Mouse (Mus musculus): ENCODE measurements around the gene Tmem135. TPM values are rescaled to one million over a fixed set of nuclear protein-coding genes. Genes with fewer than 3 reads are reported as not detected.

Gene Tmem135
- total RNA-seq, 1 experiment from 2014 or later = 50.7 TPM

DNA sequence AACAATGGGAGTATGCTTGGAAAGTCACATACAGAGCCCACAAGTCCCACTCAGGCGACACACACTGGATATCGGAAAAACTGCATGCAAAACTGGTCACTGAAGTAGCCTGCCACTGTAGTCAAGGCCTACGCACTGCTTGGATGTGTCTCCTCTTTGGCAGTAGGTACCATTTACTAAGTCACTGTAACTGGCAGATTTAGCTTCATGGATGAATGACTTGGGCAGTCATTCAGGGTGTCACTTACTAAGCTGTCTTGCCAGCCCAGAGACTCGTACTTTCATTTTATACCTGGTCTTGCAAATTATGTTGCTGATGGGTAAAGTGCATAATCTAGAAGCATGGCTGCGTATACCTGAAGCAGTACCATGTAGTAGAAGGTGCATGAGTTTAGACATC is 17.3 kb upstream of the Tmem135 start:
- ATAC-seq (replicated peaks; ENCODE audit: insufficient number of reproducible peaks, low FRiP score, low TSS enrichment, poor library complexity, severe bottlenecking) = no peak

DNA sequence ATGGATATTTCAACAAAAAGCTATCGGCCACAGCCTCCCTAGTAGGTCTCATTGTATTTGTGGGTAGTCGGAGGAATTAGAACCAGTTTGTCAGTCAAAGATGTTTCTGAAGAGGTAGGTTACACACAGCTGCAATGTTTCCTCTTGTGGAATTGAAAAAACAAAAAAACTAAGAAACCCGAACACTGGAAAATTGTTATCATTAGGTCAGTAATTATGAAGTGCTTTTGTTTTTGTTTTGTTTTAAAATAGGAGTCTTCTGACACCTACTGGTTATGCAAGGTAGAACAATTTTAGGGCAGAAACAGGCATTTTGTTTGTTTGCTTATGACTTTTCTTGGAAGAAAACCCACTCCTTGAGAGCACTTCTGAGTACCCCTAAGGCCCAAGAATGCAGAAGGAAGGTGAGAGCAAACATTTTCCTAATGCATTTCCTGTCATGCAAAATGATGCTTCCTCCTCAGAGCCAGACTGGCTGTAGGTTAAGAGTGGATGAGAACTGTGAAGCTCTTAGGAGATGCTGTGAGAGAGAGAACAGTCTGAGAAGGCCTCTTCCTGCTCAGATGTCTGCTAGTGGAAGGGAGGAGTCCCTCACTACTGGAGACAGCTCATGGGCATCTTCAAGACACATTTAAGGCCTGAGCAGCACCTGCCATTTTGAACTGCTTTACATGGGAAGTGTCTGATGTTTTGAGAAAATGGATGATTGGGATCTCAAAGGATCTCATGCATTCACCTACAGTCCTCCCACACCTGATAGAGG is 15.1 kb upstream of the Tmem135 start:
- no peak for ATAC-seq (replicated peaks; ENCODE audit: insufficient number of reproducible peaks, low FRiP score, low TSS enrichment, poor library complexity, severe bottlenecking)

DNA sequence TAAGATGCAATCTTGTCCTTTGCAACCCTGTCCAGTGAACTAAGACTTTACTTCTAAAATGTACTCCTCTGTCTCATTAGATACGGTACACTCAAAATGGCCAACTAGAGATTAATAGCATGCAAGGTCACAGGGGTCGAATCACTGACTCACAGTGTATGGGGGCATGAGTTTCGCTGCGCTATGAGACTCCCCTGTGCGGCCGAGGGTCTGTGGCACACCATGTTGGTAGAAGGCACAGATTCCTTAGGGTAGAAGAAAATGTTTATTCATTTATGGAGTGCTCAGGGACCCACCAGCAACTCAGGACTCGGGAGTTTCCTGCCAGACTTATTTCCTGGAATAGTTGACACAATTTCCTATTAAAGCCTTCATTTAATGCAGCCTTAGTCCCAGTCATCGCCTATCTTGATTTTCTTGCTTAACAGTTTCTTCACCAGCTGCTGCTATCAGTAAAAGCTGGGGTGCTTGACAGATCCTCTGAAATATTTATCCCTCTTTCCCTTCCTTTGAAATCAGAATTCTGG is 14.2 kb upstream of the Tmem135 start:
- no peak for ATAC-seq (replicated peaks; ENCODE audit: insufficient number of reproducible peaks, low FRiP score, low TSS enrichment, poor library complexity, severe bottlenecking)

DNA sequence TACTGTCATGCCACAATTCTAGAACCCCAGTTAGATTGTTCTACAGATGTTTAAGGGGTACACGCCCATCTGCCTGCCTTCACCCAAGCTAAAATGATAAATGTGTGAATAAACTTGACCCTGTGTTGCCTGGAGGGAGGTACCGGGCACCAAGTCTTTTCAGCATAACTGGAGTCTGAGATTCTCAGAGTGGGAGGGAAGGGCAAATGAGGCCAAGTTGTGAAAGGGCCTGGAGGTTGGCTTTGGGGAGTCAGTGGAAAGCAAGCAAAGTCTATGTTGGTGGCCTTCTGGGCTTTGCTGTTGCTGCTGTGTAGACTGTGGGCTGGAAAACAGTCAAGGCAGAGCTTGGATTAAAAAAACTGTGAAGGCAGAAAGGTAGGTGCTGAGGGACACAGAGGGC is 13.7 kb upstream of the Tmem135 start:
- no peak for ATAC-seq (replicated peaks; ENCODE audit: insufficient number of reproducible peaks, low FRiP score, low TSS enrichment, poor library complexity, severe bottlenecking)

DNA sequence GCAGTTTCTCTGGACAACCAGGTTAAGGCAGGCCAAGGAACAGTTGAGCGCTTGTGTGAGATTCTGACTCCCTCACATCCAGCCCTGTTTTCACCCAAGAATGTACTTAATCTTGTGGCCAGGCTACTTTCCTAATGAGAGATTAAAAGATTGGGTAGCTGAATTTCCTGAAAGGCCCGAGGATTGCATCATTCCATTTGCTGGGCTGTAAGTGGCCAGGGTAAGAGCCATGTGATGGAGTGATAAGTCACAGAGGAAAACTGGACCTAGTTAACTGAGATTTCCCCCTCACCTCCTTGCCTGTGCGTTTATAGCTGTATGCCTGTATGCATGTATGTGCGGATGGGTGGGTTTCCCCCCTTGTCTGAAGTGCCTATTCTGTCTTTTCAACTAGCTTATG is 12.0 kb upstream of the Tmem135 start:
- no peak for ATAC-seq (replicated peaks; ENCODE audit: insufficient number of reproducible peaks, low FRiP score, low TSS enrichment, poor library complexity, severe bottlenecking)

DNA sequence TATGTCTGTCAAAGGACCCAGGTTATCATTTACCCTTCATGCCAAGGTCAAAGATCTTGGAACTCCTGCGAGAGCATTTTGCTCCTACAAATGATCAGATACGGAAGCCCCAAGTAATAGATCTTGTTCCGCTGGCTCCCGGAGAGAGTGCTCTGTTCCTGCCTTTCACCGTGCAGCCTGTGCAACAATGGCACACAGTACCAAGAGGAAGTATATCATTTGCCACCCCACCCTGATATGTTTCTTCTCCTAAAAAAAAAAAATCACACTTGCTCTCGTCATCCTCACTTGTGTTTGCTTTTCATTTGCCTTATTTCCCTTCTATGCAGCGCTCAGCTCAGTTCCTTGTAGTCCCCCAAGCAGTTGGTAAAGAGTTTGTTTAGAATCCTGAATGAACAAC is 8.1 kb upstream of the Tmem135 start:
- ATAC-seq (replicated peaks; ENCODE audit: insufficient number of reproducible peaks, low FRiP score, low TSS enrichment, poor library complexity, severe bottlenecking) = peak; percentile 29; the same call in 1 of the 2 replicates

DNA sequence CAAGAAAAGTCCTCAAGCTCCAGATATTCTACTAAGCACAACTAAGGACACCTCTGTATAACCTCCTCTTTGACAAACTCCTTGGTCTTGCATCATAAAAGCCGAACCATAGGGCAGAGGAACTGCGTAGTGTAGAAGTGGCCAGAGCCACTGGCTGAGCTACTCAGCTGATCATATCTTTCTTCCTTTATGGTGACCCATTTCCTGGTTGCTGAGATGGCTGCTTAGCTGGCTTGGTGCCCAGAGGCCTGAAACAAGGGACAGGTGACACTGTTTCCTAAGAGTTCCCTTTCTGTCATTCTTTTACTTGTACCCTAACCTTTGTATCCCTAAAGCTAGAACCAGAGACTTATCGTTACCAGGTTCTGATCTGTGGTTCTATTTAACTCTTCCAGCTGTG is 7.3 kb upstream of the Tmem135 start:
- ATAC-seq (replicated peaks; ENCODE audit: insufficient number of reproducible peaks, low FRiP score, low TSS enrichment, poor library complexity, severe bottlenecking) = peak; percentile 57

DNA sequence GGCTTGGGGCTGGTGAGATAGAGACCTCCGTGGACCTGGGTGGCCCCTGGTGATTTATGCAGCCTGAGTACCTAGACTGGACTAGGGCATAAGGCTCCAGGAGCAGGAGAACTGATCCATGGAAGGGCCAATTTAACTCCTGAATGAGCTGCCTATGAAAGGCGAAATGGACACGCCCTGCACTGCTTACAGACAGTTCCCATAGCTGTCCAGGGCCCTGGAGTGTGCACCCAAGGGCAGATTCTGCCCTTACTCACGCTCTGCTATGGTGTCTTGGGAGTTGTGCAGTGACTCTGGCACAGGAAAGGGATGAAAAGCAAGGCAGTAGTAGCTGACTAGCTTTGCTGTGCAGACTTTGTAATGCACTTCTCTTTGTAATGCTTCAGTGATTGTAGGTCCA is 6.3 kb upstream of the Tmem135 start:
- ATAC-seq (replicated peaks; ENCODE audit: insufficient number of reproducible peaks, low FRiP score, low TSS enrichment, poor library complexity, severe bottlenecking) = no peak

DNA sequence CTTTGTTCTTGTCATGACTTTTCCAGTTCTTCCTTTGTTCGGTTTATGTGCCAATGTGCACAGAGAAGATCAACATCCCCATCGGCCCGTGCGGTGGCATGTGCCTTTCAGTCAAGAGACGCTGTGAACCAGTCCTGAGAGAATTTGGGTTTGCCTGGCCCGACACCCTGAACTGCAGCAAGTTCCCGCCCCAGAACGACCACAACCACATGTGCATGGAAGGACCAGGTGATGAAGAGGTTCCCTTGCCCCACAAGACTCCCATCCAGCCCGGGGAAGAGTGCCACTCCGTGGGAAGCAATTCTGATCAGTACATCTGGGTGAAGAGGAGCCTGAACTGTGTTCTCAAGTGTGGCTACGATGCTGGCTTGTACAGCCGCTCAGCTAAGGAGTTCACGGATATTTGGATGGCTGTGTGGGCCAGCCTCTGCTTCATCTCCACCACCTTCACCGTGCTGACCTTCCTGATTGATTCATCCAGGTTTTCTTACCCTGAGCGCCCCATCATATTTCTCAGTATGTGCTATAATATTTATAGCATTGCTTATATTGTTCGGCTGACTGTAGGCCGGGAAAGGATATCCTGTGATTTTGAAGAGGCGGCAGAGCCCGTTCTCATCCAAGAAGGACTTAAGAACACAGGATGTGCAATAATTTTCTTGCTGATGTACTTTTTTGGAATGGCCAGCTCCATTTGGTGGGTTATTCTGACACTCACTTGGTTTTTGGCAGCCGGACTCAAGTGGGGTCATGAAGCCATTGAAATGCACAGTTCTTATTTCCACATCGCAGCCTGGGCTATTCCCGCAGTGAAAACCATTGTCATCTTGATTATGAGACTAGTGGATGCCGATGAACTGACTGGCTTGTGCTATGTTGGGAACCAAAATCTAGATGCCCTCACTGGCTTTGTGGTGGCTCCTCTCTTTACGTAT is 3.3 kb upstream of the Tmem135 start:
- no peak for ATAC-seq (replicated peaks; ENCODE audit: insufficient number of reproducible peaks, low FRiP score, low TSS enrichment, poor library complexity, severe bottlenecking)

DNA sequence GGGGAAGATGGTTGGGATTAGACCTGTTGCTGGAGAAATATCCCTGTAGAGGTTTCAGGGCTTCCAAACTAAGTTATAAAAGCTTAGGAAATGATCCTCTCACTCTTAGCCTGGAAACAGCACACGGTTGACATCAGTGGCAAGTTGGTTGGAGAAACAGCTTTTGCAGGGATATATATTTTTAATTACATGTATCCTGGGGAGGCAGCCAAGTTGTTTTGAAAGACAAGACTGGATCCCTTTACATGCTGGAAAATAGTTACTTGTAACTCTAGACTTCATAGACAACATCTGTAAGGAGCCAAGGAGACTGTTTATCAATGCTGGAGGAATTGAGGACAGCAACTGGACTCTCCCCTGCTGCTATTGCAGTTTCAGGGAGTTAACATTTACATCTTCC is 2.0 kb upstream of the Tmem135 start:
- no peak for ATAC-seq (replicated peaks; ENCODE audit: insufficient number of reproducible peaks, low FRiP score, low TSS enrichment, poor library complexity, severe bottlenecking)

DNA sequence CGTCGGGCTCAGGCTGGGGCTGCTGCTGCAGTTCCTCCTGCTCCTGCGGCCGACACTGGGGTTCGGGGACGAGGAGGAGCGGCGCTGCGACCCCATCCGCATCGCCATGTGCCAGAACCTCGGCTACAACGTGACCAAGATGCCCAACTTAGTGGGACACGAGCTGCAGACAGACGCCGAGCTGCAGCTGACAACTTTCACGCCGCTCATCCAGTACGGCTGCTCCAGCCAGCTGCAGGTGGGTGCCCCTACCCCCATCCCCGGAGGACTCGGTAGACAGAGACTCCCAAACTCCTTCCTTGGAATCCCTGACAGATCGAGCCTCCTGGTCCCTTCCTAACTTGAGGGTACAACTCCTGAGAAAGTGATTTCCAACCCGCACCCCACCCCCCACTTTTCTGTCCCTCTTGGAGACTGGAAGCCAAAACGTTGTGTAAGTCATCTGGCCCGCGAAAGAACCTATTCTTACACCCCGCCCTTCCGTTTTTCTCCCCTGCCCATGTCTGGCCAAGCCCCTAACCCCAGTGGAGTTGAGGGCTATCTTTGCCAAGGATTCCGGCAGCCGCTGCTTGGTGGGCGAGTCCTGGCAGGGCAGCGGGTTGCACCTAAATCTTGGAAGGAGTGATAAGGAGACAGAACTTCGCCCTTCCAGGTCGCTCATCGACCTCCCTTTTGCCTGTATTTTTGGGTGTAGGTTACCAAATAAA is 865 bp upstream of the Tmem135 start:
- no peak for ATAC-seq (replicated peaks; ENCODE audit: insufficient number of reproducible peaks, low FRiP score, low TSS enrichment, poor library complexity, severe bottlenecking)

DNA sequence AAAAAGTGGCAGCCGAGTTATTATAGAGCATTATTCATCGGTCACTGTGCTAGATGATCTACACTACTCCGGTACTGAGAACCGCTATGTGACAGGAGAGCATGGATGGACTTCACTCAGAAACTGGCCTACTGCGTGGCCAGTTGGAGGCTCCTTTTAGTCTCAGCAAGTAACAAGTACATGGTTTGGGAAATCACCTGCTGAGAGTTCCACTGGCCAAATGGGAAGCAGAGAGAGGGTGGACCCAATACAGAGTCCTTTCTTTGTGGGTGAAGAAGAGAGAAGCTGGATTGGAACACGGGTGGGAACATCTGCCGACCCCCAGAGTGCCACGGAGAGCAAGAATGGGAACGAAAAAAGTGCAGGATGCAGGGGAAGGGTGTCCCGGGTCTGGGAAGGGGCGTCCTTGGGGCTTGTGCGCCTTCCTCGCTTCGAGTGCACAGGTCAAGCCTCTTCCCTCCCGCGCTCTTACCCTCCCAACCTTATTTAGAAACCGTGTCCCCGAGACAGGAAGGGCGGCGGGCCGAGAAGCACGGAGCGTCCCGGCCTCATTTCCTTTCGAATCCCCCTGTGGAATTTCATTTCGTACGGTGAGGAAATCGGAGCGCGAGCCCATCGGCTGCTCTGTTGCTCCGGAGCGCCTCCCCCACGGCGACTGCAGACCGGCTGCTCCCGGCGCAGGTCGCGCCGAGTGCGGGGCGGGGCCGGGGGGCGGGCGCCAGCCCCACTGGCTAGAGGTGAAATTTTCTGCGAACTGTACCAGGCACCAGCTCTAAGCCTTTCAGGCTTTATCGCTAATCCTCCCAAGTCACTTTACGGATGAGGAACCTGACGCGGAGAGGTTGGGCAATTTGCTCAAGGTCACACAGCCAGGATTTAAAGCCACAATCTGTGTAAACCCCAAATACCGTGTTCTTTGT is 709 bp downstream of the Tmem135 start:
- peak; percentile 32; the same call in 1 of the 2 replicates for ATAC-seq (replicated peaks; ENCODE audit: insufficient number of reproducible peaks, low FRiP score, low TSS enrichment, poor library complexity, severe bottlenecking)

DNA sequence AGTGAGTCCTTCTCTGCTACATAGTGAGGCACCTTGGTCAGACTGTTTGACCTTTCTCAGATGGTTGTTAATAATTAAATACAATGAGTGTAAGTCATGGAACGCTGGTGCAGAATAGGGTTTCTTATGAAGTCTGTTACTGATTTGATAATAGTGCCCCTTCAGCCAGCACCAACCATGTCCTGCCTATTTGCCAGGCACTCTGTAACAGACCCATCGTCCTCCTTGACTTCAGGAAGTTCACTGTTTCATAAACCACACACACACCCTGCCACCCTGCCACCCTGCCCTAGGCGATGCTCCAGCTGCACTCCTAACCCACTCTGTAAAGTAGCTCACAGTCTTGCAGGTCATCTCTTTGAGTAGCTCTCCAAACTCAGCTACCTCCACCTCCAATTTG is 2.1 kb downstream of the Tmem135 start:
- ATAC-seq (replicated peaks; ENCODE audit: insufficient number of reproducible peaks, low FRiP score, low TSS enrichment, poor library complexity, severe bottlenecking) = no peak

DNA sequence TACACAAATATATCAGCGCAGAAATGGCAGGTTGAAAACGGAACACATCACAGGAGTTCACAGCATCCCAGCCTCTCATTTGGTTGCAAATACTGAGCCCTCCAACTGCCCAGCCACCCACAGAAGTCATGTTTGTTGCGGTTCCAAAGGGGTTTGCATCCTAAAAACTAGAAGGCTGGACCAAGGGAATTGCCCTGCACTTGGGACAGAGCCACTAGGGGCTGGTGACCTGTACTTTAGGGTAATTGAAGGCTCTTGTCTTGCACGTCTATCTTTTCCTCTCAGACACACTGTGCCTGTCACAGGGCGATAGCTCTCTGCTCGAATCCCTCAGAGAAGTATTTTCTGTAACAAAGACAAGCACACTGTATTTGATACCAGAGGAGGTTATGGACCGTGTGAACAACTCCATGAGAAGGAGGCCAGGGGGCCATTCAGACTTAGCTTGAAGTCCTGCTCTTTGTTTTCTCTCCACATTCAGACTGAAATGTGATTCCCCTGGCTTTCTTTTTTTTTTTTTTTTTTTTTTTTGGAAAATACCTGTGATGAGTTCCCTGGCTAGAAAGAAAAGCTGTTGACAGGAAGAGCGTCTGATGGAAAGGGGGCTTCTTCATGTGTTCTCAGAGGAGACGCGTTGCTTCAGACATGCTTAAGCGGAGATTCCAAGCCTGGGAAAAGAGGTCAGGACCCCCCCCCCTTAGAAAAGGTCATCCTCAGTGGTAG is 2.7 kb downstream of the Tmem135 start:
- ATAC-seq (replicated peaks; ENCODE audit: insufficient number of reproducible peaks, low FRiP score, low TSS enrichment, poor library complexity, severe bottlenecking) = no peak

DNA sequence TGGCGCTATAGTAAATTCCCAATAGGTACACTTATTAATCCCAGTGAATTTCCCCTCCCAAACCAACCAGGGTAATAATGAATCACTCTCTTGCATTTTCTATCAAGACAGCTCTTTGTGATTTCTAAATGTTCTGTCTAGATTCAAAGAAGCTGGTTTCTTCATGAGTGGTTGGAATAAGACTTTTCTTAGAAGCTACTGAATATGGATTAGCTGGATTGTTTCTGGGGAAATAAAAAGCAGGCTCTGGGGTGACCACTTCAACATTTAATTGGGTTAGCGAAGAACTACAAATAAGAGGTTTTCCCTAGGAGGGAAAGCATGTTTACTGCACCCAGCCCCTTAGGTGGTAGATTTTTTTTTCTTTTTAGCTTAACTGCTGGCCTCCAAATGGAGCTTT is 3.3 kb downstream of the Tmem135 start:
- no peak for ATAC-seq (replicated peaks; ENCODE audit: insufficient number of reproducible peaks, low FRiP score, low TSS enrichment, poor library complexity, severe bottlenecking)

DNA sequence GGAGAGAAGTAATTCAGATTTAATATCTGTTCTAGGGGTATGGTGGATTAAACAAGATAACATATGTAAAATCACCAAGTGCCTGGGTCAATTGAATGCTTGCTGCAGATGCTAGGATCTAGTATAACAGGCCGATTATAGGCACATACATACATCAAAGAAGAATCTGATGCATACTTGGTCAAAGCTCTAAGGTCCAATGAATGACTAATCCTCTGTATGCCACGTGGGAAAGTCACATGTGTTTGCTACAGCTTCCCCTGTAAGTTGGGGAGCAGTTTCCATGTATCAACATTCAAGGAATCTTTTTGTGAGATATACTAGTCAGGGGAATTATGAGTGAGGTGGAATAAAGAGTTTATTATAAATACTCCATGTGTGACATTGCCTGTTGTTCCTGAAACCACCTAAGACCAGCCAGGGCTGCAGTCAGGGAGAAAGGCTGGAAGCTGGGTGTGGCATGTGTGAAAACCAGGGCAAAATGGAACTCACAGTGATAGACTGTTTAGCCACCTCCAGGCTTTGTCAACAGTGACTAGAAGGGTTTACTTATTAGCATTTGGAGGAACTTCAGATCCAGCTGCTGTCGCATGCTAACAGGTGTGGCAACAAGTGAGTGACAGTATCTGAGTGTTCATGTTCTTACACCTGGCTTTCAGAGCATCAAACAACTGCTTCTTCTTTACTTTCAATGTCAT is 6.0 kb downstream of the Tmem135 start:
- ATAC-seq (replicated peaks; ENCODE audit: insufficient number of reproducible peaks, low FRiP score, low TSS enrichment, poor library complexity, severe bottlenecking) = no peak

DNA sequence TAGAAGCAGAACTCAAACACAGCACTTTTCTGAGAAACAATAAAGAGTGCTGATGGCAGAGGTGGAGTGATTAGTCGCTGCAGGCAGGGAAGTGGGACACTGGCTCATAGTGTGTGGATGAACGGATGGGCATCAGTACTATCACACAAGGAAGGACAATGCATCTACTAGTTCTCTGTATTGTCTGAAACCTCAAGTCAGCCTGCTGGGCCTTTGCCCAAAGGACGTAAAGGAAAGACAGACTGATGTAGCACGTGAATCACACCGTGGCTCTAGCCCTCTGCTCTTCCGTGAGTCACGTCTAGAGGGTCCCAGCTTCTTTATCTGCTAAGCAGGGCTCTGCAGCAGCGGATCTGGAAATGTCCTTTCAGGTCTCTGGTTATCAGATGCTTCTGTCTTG is 7.6 kb downstream of the Tmem135 start:
- ATAC-seq (replicated peaks; ENCODE audit: insufficient number of reproducible peaks, low FRiP score, low TSS enrichment, poor library complexity, severe bottlenecking) = no peak

All from monocyte, adult 5-6 weeks (primary cell).